Mouse (Mus musculus): Measurements from ENCODE around the gene Aldh18a1.
A peak's percentile ranks its signal among the peaks of the same experiment; 100 is the strongest.
"Not testable (repeated sequence)": the region's sequence is repeated elsewhere in the genome, so short reads cannot be mapped to it uniquely, and the experiment has no call there.

Gene Aldh18a1

GRCm38 (mm10) chr19:40588293-40588654 is at the start of gene Aldh18a1:
TSS of gene Aldh18a1 (minus strand) at chr19:40588463.
- peak; percentile 94 to 96 for DNase-seq (ENCODE audit: low spot score in 2 of 2)

DNA sequence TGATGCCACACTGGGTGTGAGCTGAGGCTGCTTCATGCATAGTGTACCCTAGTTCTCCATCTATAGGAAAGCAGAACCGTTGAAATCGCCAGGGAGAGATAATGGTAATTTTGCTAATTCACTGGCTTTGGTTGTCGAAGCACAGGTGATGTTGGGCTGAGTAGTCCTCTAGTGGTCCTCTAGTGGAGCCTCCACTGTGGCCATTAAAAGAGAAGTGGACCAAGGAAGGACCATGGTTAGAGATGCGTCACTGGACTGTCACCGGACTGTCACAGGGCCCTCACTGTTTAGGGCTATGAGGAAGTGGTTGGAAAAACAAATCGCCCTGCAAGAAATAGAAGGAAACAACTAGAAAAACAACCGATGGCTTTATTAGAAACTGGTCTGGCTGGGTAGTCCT is 49.3 kb upstream of the Aldh18a1 start:
- DNase-seq (ENCODE audit: low spot score in 2 of 2): no peak

GRCm38 (mm10) chr19:40637091-40637490 is 48.8 kb upstream of the Aldh18a1 start:
- DNase-seq (ENCODE audit: low spot score in 2 of 2): no peak

DNA sequence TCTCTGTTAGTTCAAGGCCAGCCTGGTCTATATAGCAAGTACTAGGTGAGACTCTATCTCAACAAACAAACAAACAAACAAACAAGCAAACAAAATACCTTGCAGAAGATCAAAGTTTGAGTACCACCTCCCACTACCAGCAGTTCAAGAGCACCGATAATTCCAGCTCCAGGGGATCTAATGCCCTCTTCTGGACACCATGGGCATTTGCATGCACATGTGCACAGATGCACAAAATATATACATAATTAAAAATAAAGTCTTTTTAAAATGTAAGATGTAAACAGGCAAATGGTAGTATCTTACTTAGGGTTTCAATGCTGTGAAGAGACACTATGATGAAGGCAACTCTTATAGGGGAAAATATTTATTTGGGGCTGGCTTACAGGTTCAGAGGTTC is 44.9 kb upstream of the Aldh18a1 start:
- DNase-seq (ENCODE audit: low spot score in 2 of 2): no peak

DNA sequence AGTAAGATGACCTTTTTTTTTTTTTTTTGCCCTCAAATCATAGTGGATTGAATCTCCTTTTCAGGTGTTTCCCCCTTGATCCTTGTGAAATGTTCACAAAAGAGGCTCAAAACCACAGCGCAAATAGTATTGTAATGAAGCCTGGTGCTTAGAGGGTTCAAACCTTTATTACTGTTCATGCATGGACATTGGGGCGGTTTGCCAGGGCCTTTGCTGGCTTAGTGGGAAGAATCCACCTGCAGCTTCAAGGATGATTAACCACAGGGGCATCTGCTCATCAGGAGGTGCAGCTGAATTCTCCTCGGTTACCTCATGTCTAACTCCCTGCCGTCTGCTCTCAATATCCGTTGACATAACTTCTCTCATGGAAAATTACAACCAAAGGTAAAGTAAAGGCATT is 44.4 kb upstream of the Aldh18a1 start:
- DNase-seq (ENCODE audit: low spot score in 2 of 2): no peak

DNA sequence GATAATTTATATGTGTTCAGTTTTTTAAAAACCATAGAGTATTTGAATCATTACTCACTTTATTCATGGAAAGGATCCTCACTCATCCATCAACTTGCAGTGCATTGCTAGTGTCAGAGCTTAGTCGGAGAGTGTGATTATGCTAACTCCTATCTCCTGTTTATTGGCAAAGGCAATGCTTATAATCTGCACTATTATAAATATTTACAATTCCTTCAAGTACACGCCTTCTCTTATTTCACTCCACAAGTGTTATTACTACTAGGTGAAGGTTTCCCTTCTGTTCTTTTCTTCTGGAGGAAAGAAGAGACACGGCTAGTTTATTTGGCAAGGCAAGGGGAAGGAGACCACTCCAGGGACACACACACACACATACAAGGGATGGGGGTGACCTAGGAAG is 43.9 kb upstream of the Aldh18a1 start:
- no peak for DNase-seq (ENCODE audit: low spot score in 2 of 2)

- DNase-seq (ENCODE audit: low spot score in 2 of 2): no peak
These were observed 42.3 kb upstream of the Aldh18a1 start for GRCm38 (mm10) chr19:40630606-40631005.

GRCm38 (mm10) chr19:40630096-40630495 is 41.8 kb upstream of the Aldh18a1 start:
- DNase-seq (ENCODE audit: low spot score in 2 of 2): peak in 1 of 2 experiments; percentile 36

- DNase-seq (ENCODE audit: low spot score in 2 of 2): no peak
These were observed 40.7 kb upstream of the Aldh18a1 start for GRCm38 (mm10) chr19:40628950-40629349.

GRCm38 (mm10) chr19:40625935-40626334 is 37.7 kb upstream of the Aldh18a1 start:
- no peak for DNase-seq (ENCODE audit: low spot score in 2 of 2)

DNA sequence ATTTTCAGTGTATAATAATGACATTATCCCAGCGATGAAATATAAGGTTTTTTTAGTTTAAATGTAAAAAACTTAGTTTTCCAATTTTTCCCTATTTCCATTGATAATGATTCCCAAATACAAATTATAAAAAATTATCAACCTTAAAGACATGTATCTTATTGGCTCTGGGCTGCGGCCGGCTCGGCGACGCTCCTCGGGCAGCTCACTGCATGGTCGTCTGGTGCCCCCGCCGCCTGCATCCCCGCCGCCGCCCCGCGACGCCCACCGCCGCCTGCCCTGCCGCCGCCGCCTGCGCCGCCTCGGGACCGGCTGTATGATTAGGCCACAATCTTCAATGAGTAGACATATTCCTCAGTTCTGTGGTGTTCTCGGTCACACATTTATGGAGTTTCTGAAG is 33.4 kb upstream of the Aldh18a1 start:
- not testable (repeated sequence) for DNase-seq (ENCODE audit: low spot score in 2 of 2)

GRCm38 (mm10) chr19:40616021-40616420 is 27.8 kb upstream of the Aldh18a1 start:
- DNase-seq (ENCODE audit: low spot score in 2 of 2): no peak

- no peak for DNase-seq (ENCODE audit: low spot score in 2 of 2)
These were observed 26.5 kb upstream of the Aldh18a1 start for GRCm38 (mm10) chr19:40614811-40615210.

DNA sequence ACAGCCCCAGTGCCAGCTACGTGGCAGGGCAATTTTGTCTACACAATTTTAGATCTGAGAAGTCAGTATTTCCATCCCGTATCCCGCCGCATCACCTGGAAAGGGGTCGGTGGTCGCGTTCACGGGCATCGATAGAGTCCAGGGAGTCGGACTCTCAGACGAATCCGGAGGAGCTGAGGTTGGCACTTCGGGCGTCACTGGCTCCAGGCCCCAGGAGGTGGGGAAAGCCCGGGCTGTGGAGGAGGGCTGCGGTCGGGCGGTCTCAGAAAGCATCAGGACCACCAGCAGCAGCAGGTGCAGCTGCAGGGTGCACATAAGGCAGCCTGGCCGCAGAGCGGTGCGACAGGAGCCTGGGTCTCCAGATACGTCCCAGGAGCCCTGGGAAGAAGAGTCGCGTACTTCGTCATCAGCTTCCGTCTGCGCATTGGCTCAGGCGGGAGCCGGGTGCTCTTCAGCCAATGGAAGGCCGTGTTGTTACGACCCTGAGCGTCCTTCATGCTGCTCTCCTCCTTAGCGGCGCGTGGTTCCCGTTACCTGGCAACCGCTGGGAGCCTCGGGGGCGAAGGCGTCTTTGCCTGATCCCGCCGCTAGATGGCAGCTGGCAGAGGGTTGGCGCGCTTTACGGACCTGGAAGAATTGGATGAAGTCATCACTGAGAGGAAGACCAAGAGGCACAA is 23.7 kb upstream of the Aldh18a1 start, which contains the start of the genes Tctn3 and Entpd1:
Gene Tctn3, minus strand, starts transcription at position 404 of the 677 bp plus-strand sequence.
Gene Entpd1, plus strand, starts transcription at position 537 of the 677 bp plus-strand sequence.
- peak; percentile 88 to 96 for DNase-seq (ENCODE audit: low spot score in 2 of 2)

DNA sequence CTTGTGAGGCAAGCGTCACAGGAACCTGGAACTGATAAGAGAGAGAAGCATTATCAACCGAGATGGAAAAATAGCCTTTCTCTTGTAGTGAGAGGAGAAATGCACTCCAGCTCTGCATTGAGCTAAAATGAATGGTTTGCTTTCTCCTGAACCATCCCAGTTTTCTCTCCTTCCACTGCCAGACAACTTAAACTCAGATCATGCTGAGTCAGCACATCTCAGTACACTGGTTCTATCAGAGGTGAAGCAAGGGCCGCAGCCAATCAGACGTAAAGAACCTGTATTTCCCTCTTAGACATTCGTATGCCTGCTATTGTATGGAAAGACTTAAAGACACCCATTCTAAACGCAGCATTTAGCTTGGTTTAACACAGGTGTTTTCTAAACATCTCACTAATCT is 19.4 kb upstream of the Aldh18a1 start:
- DNase-seq (ENCODE audit: low spot score in 2 of 2): no peak

GRCm38 (mm10) chr19:40605189-40605588 is 16.9 kb upstream of the Aldh18a1 start:
- no peak for DNase-seq (ENCODE audit: low spot score in 2 of 2)

GRCm38 (mm10) chr19:40601870-40602269 is 13.6 kb upstream of the Aldh18a1 start:
- DNase-seq (ENCODE audit: low spot score in 2 of 2): no peak

GRCm38 (mm10) chr19:40600846-40601245 is 12.6 kb upstream of the Aldh18a1 start:
- not testable (repeated sequence) for DNase-seq (ENCODE audit: low spot score in 2 of 2)

DNA sequence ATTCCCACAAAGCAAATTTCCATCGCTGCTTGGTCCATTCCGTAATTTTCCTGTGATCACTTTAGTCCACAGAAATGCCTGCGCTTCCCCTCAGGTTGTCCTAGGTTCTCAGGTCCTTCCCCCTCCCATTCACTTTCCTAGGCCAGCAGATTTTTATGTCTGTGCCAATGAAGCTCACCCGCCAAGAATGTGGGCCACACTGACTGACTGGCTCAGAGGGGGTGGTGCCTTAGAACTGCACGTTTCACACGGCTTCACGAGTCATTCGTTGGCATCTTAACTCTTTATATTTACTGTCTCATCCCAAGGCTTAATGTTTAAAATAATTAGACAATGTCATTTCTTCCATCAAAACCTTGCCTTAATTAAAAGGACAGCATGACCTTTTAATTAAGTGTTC is 7.6 kb upstream of the Aldh18a1 start:
- no peak for DNase-seq (ENCODE audit: low spot score in 2 of 2)

- DNase-seq (ENCODE audit: low spot score in 2 of 2): no peak
These were observed 7.0 kb upstream of the Aldh18a1 start for GRCm38 (mm10) chr19:40595231-40595630.

- no peak for DNase-seq (ENCODE audit: low spot score in 2 of 2)
These were observed 1.2 kb upstream of the Aldh18a1 start for GRCm38 (mm10) chr19:40589530-40589880.

DNA sequence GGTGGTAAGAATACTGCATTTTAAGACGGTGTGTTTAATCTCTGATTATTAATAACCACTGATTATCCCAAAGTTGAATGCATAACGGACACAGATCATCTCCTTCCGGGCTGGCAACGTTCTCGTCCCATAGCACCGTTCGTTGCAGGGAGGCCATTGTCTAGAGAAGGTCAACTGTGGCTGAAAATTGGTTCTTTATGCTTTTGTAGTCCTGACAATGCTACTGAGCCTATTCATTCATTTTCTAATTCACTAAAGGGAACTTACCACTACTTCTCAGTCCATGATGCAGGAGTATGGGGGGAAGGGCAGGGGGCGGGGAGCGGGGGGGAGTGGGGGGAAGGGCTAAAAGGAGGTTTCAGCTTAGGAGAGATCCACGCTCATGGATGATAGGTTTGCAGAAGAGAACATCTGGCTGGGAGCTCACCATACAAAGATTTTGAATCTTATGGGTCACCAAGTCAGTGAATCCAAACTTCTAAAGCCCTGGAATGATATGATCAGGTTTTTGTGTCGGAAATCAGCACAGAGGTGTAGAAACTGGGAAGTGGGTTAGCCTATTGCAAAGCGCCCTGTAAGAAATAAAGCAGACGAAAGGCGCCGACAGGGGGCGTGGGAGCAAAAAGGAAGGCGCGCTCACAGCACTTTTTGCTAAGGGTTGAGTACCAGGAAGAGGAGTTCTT is 725 bp upstream of the Aldh18a1 start:
- DNase-seq (ENCODE audit: low spot score in 2 of 2): peak; percentile 86

GRCm38 (mm10) chr19:40587491-40588292 is 571 bp downstream of the Aldh18a1 start:
- no peak for DNase-seq (ENCODE audit: low spot score in 2 of 2)

All from frontal cortex, postnatal 25 days (tissue).